Mouse (Mus musculus) T-helper 2 cell (primary cell): ENCODE results near the gene Peli2.

ENCODE experiments used
- in situ Hi-C: fragments of 300-600 bp; cut with MboI, MseI; formaldehyde crosslinking; loops from one replicate; pipeline ENCODE4 v1.15.1; 2025; ENCODE audit warnings: high pct_unique_total_duplicates

Gene Peli2

DNA sequence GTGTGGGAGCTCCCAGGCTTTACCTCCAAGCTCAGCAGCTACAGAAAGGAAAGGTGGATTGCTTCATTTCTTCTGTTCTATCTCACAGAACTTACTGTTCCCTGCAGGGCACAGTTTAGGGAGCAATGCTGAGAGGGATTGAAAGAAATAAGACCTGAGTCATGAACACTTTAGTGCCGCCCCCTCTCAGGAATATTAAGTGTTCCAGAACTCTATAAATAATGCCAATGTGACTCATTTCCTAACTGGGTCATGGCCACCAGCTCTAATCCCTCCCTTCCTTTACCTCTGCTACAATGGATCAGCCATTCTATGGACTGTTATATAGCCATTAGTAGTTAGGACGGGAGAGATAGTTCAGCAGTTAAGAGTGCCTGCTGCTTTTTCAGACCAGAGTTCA lies 168.0 kb downstream of the Peli2 start:
- in situ Hi-C loops = no loop called here

DNA sequence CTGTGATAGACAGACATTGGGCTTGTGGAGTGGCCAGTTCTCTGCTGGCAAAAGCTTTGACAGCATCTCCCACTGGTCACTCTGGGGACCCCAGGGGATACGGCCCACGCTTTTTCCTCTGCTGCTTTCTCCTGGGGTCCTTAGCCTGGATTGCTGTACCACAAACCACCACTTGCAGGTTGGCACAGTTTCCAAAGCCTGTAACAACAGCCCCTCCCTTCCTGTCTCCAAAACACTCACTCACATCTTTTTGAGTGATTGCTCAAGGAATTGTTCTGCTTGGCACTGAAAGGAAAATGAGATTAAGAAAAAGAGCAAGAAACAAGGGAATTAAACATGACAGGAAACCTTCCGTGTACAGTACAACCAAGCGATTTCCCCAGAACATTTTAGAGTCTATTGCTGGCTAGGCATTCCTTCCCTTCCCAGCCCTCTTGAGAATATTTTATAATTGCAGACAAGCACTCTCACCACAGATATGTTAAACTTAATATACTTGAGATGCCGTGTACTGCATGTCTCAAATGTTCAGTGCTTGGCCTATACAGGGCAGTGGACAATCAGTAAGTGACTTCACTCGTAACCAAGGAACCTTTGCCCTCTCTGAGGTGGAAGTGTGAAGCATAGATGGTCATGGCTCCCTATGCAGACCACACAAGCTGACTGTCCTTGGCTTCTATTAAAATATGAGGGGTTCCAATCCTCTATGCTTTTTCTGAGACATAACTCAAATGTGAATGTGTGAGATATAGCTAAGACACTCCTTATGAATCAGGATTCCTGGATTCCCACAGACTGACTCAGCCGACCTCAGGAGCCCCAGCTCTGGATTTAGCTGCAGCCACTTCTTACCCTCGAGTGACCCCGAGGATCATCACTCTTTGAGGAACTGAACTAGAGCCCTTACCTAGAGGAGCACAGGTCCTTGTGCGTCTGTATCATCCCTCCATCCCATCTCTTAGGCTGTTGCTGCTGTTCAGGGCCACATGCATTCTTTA lies 169.3 kb downstream of the Peli2 start:
- in situ Hi-C loops = no loop called here

DNA sequence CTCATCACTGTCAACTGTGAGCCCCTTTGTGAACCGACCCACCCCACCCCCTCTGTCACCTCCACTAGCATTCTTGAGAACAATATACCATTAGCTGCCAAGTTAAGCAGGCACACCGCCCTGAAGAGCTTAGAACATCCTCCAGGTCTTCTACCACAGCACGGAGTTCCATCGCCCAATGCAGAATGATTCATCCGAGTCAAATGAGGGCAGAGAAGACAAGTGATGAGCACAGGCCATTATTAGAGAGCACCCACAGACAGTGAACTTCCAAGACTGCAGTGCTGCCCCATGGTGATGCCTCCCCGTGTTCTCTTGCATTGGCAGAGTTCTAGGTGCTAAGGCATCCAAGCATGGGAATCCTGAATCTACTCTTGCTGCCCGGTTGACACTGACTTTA lies 172.9 kb downstream of the Peli2 start:
- in situ Hi-C loops = no loop called here

DNA sequence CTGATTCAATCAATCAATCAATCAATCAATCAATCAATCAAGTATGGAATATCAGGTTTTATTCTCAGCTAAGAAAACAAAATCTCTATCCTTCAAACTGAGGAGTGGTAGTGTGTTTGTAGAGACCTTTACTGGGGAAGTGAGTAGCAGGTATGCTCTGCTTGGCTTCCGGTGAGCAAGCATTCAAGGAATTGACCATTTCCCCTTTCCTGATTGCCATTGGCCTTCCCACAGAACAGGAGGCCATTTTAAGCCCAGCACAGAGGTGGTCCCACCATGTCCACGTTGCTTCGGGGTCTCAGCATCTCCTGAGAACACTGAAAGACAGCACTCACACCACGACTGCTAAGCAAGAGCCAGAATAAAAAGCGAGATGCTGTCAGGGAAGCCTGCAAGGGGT lies 174.8 kb downstream of the Peli2 start:
- in situ Hi-C loops = no loop called here

DNA sequence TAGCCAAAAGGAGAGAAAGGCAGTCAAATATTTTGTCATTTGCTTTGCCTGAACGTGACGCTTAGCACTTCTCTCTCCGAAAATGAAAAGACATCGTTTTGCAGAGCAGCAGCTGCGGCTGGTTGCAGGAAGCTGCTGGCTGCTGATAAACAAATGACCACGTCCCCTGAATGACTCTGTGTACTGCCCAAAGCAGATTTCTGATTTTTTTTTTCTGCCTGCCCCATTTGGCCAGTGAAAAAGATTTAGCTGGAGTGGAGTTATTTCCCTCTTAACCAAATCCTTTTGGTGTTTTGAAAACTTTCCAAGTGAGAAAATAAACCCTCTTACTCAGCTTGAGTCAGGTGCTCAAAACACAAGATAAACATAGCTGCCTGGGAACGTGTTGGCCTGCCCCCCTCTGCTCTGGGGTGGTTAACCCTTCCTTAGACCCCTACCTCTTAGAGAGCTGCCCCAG lies 175.2 kb downstream of the Peli2 start:
- in situ Hi-C loops = no loop called here

DNA sequence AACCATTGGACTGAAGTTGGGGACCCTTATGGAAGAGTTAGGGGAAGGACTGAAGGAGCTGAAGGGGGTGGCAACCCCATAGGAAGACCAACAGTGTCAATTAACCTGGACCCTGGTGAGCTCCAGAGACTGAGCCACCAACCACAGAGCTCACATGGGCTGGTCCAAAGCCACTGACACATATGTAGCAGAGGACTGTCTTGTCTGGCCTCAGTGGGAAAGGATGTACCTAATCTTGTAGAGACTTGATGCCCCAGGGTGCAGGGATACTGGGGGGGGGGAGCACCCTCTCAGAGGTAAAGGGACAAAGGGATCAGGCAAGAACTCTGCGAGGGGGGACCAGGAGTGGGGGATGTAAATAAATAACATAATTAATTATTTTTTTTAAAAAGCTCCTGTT lies 176.2 kb downstream of the Peli2 start:
- in situ Hi-C loops = no loop called here

DNA sequence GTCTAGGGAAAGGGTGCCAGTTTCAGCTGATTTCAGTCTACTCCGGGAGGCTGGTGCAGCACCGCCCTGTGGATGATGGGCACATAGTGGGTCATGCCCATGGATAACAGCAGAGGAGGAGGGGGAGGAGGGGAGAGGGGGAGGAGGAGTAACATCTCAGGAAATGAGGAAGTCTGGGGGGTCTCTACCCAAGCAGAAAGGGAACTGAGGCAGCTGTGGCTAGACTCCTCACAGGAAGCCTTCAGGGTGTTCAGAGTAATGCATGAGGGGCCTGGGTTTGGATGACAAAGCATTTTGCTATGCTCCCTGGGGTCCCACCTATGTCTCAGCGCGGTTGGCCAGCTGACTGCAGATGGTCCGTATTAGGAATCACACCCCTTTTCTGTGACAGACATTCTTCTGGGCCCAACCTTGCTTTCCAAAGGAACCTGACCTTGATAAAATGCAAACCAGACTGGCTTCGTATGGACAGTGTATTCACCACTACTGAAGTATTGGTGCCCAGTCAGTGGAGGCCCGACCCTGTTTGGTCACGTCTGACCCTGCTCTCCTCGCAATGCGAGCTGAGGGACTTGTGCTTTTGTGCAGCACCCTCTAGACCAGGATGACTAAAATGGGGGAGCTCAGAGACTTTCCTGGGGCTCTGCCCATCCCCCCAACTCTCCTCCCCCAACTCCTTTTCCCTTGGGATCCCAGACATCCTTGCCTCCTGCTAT lies 182.0 kb downstream of the Peli2 start:
- in situ Hi-C loops = no loop called here

DNA sequence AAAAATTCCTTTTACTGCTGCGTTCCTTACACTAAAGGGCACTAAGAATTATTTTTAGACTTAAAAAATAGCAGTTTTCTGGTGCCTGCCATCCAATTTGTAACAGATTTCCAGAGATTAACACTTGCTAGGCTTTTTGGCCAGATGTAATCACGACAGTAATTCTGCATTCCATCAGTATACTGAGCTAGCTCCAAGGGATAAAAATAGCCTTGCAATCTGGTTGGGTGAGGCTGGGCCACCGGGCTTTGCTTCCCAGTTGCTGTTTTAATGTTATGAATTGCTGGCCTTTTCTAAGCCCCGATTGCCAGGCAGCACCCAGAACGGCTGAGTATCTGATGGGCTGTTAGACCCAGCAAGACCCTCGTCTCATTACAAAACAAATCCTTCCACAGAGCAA lies 182.6 kb downstream of the Peli2 start:
- in situ Hi-C loops = no loop called here

DNA sequence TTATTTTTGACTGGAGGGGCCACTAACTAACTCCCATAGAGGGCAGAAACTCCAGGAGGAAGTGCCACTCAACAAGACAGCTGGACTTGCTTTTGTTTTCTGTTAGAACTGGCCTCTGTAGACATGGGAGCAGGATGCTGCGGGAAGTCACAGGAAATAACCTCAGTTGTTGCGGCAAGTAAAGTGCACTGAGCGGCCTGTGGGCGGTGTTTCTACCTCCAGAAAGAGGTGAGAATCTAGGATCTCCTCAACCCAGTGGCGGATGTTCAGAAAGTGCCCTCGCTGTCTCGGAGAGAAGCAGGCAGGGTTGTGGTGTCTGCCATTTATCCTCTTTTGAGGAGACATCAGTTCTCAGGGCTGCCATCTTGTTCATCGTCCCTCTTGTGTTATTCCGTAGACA lies 183.2 kb downstream of the Peli2 start:
- in situ Hi-C loops = no loop called here

DNA sequence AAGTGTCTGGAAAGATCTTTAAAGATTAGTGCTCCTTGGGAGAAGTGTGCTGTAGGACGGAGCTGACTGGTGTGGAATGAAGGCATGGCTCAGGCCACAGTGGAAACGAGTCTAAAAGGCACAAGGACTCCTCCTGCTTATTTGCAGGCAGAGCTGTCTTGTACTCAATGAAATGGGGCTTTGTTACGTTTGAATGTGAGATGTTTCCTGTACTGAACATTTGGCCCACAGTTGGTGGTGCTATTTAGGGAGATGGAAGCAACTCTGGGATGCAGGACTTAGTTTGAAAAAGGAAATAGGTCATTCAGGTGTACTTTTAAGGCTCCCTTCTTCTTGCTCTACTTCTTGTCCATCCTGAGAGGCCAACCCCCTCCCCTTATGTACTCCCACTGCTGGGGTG lies 192.6 kb downstream of the Peli2 start:
- in situ Hi-C loops = no loop called here

DNA sequence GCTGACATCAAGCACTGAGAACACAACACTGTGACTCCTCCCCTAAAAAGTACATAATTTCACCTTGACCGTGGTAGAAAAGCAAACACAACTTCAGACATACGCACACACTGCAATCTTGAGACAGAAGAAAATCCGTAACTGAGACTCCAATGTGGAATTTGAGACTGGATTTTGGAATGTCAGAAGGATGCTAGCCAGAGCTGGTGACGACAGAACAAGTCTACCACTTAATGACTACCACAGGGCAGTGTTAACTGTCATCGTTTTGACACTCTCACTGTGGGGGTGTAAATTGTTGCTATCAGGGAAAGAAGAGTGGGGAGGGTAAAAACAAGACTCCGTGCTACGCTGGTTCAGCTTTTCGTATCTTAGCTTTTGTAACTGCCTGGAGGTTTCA lies 195.8 kb downstream of the Peli2 start:
- in situ Hi-C loops = no loop called here

DNA sequence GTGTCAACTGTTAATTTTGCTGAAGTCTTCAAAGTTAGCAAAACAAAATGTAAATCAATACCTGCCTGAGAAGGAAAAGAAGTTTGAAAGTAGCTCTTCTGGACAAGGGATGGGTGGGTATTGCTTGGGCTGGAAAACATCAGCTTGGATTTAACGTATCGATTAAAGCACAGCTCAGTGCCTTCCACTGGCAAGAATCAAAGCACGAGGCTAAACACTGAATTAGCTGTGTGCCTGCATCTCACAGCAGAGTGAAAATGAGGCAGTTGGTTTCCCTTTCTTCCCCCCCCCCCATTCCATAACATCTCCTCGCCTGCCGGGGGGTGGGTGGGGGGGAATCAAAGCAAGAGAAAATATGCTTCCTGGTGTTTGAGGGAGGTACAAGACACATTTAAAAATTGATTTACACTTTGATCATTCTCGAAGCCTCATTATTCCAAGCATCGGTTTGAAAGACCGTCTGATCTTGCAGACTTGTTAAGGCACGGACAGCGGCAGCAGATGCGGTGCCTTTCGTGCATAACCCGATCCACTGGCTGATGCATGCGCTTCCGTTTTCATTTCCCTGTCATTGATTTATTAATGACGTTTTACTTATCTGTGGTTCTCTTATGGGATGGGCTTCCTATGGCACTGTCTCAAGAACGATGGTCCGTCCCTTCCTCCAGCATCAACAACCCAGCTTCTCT lies 203.3 kb downstream of the Peli2 start:
- in situ Hi-C loops = no loop called here

DNA sequence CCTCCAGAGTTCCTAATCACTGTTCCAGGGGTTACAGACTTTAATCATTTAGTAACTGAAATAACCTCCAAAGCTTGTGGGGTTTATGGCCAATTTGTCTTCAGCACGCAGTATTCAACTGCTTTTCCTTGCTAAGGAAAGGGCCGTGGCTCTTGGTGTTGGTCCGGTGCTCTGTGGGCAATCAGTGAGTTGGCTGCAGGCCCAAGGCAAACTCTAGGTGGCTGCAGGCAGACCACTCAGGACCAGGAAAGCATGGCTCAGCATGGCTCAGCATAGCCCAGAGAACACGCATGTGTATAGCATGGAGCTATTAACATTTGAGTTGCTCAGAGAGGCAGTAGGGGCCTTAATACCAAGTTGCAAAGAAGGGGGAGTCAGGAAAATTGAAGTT lies 203.8 kb downstream of the Peli2 start:
- in situ Hi-C loops = no loop called here

DNA sequence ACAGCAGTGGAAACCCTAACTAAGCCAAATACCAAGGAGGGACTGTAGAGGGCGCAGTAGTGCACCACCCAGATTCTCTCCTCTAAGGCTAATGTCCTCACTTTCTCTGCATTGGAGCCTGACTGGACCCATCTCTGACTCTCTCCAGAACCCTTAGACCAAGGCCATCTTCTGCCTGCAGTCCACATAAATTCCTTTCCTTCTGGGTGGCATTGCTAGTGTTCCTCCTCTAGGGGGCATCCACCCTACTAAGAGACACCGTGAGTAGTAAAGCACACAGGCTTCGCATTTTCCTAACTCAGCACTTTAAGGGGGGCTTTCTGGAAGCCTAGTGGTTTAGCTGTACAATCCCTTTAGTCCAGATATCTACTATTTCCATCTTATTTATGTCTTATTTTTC lies 207.1 kb downstream of the Peli2 start:
- in situ Hi-C loops = no loop called here

DNA sequence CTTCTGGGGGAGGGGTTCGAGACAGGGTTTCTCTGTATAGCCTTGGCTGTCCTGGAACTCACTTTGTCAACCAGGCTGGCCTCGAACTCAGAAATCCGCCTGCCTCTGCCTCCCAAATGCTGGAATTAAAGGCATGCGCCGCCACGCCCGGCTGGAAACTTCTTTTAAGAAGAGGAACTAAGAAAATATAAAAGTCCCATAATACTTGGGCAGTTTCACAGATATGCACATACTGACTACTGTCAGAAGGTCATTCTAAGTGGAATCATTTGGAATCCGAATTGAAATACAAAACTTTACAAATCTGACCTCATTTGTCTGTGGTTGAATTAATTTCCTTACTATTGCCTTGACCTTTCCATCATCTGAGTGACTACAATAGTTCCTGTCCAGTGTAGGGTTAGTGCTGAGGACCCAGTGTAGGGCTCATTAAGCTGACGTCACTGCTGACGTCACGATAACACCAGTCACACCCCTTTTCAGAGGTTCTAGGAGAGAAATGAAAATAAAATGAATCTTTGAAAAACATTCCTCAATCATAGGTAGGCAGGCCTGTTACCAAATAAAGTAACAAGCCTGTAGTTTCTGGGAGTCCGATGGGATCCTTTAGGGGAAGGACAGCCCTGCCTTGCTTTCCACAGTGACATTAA lies 209.2 kb downstream of the Peli2 start:
- in situ Hi-C loops = no loop called here
